Mouse (Mus musculus): ENCODE measurements around the gene Bptf. TPM values are rescaled to one million over a fixed set of nuclear protein-coding genes. Genes with fewer than 3 reads are reported as not detected.
"Not testable (repeated sequence)": the region's sequence is repeated elsewhere in the genome, so short reads cannot be mapped to it uniquely, and the experiment has no call there.

Gene Bptf
- polyA plus RNA-seq, 1 experiment from 2014 or later, result 8.3 TPM

GRCm38 (mm10) chr11:107027431-107028274, 104.3 kb downstream of the Bptf start:
- Histone ChIP-seq H3K4me1 (ENCODE audit: insufficient read depth) (peaks cover 14% of the 10 kb centered on the region), H3K9ac (replicated peaks) (peak overlapping the region; percentile 82), H3K27me3 (ENCODE audit: insufficient read depth, low read length) (peaks cover 18% of the 10 kb centered on the region), H3K27ac (ENCODE audit: low read depth) (peak overlapping the region; percentile 95), H3K4me2 (ENCODE audit: low read depth, low read length) (peak overlapping the region; percentile 84), H3K9me3 (ENCODE audit: low read length) (no peaks in the 10 kb centered on the region), H3K4me3 (ENCODE audit: low read depth, low read length) (peak overlapping the region; percentile 71), H3K36me3 (replicated peaks; ENCODE audit: insufficient read depth, low read length) (no peaks in the 10 kb centered on the region)
- ATAC-seq, result peak; percentile 86
- DNase-seq, result peak; percentile 89
- TF ChIP-seq CTCF (IDR thresholded peaks at IDR 0.05; ENCODE audit: low read depth), result no peak
- no peak for TF ChIP-seq EP300 (IDR thresholded peaks at IDR 0.05; ENCODE audit: low read depth)
- 2% methylated on average over 53 of the region's 107 CpGs for WGBS (ENCODE audit: insufficient replicate concordance)

DNA sequence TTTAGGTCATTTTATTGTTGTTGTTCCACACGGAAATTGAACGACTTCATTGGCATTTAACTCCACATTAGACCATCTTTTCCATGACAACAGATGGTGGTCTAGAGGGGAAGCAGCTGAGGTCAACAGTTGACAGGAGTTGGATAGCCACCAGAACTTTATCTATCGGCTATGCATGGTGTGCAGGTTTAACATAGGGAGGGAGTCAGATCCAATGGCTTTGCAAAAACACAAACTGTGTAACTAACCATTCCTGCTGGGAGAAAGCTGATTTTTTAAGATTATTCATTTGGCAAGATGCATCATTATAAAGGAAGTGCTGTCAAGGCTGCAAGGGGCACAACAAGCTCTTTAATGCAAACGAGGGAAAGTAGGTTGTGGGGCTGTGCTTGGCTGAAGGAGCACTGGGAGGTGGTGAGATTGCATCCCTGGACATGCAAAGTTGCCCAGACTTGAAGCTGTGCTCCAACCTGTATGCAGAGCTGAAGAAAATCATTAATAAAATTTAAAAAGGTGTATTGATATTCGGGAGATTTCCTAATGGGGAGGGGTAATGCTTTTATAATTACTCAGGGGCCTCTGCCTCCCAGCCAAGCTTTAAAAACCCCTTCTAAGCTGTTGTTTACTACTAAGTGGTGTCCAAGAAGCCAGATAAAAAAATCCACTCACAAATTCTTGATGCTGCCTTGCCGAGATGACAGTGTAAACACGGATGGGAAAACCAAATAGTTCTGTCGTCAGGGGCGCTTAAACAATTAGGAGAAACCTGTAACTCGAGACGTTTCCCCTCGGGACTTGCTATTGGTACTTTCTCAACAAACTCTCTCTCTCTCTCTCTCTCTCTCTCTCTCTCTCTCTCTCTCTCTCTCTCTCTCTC, 105.1 kb downstream of the Bptf start:
- Histone ChIP-seq H3K9me3 (ENCODE audit: low read length) (no peaks in the 10 kb centered on the region), H3K9ac (replicated peaks) (peak overlapping the region; percentile 82), H3K27me3 (ENCODE audit: insufficient read depth, low read length) (peaks cover 18% of the 10 kb centered on the region), H3K36me3 (replicated peaks; ENCODE audit: insufficient read depth, low read length) (no peaks in the 10 kb centered on the region), H3K27ac (ENCODE audit: low read depth) (peak overlapping the region; percentile 95), H3K4me2 (ENCODE audit: low read depth, low read length) (peak overlapping the region; percentile 84), H3K4me1 (ENCODE audit: insufficient read depth) (peaks cover 18% of the 10 kb centered on the region), H3K4me3 (ENCODE audit: low read depth, low read length) (peak overlapping the region; percentile 71)
- DNase-seq (no peak), ATAC-seq (no peak)
- WGBS (ENCODE audit: insufficient replicate concordance), result 8% methylated on average over 12 of the region's 12 CpGs
- TF ChIP-seq EP300 (IDR thresholded peaks at IDR 0.05; ENCODE audit: low read depth) (no peak), CTCF (IDR thresholded peaks at IDR 0.05; ENCODE audit: low read depth) (no peak)

- H3K27me3 ChIP-seq (ENCODE audit: insufficient read depth, low read length), result peaks cover 18% of the 10 kb centered on the region
- ATAC-seq, result no peak
Observed at GRCm38 (mm10) chr11:107025411-107026321, 106.3 kb downstream of the Bptf start, which contains the start of gene 1810010H24Rik. 1810010H24Rik (plus strand) TSS chr11:107025681.

DNA sequence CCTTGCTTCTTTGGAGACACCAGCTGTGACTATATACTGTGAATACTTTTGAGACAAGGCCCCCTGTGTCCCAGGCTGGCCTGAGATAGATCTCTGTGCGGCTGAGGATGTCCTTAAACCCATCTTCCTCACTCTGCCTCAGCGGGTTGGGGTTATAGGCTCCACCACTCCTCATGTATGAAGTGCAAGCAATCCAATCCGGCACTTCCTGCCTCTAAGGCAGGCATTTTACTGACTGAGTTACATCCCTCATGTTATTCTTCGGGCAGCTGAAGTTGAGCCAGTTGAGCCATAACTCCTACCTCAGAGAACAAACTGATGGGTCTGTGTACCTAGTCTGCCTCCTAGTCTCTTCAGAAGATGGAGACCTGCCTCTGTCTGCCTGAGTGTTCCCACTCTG, 107.5 kb downstream of the Bptf start:
- no peak overlapping the region for H3K4me3 ChIP-seq (ENCODE audit: low read depth, low read length)
- no peak overlapping the region for H3K27ac ChIP-seq (ENCODE audit: low read depth)
- WGBS (ENCODE audit: insufficient replicate concordance), result 65% methylated on average over 4 of the region's 4 CpGs
- TF ChIP-seq EP300 (IDR thresholded peaks at IDR 0.05; ENCODE audit: low read depth) (no peak), CTCF (IDR thresholded peaks at IDR 0.05; ENCODE audit: low read depth) (no peak)
- ATAC-seq, result no peak
- H3K27me3 ChIP-seq (ENCODE audit: insufficient read depth, low read length), result peaks cover 16% of the 10 kb centered on the region
- no peaks in the 10 kb centered on the region for H3K36me3 ChIP-seq (replicated peaks; ENCODE audit: insufficient read depth, low read length)
- H3K4me2 ChIP-seq (ENCODE audit: low read depth, low read length), result no peak overlapping the region
- no peak overlapping the region for H3K9ac ChIP-seq (replicated peaks)
- H3K4me1 ChIP-seq (ENCODE audit: insufficient read depth), result peaks cover 17% of the 10 kb centered on the region
- no peak for DNase-seq
- no peaks in the 10 kb centered on the region for H3K9me3 ChIP-seq (ENCODE audit: low read length)

More at GRCm38 (mm10) chr11:107025411-107026321, 106.3 kb downstream of the Bptf start, which contains the start of gene 1810010H24Rik:
- Histone ChIP-seq H3K27ac (ENCODE audit: low read depth) (peak within 1 kb of the TSS; percentile 87), H3K4me3 (ENCODE audit: low read depth, low read length) (peak within 1 kb of the TSS; percentile 71), H3K36me3 (replicated peaks; ENCODE audit: insufficient read depth, low read length) (no peaks in the 10 kb centered on the region), H3K4me2 (ENCODE audit: low read depth, low read length) (peak within 1 kb of the TSS; percentile 84), H3K9me3 (ENCODE audit: low read length) (no peaks in the 10 kb centered on the region), H3K4me1 (ENCODE audit: insufficient read depth) (peaks cover 18% of the 10 kb centered on the region), H3K9ac (replicated peaks) (peak within 1 kb of the TSS; percentile 68)
- no peak for TF ChIP-seq CTCF (IDR thresholded peaks at IDR 0.05; ENCODE audit: low read depth)
- TF ChIP-seq EP300 (IDR thresholded peaks at IDR 0.05; ENCODE audit: low read depth), result no peak
- 1% methylated on average over 45 of the region's 45 CpGs for WGBS (ENCODE audit: insufficient replicate concordance)
- peak; percentile 49 for DNase-seq

DNA sequence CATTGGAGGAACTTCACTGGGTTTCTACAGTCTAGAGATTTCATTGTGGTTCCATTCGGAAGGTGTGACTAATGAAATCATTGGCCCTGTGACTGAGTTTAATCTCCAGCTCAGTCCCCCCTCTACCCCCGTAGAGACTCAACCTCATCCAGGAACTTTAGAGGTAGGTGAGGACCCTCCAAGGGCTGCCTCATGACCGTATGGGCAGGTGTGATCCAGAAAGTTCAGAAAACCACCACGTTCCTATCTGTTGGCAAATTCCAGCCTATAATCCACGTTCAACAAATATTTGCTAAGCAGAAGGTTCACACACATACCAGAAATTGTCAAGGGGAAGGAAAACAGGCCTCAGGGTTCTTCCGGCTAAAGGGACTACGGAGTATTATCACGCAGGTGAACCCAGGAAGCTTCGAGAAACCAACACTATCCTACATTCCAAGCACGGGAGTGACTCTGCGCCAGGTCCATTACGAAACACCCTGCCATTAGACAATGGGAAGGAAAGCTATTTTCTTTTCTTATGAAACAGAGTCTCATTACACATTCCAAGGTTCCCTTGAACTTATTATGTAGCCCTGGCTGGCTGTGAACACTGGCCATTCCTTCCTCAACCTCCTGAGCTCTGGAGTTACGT, 109.8 kb downstream of the Bptf start:
- H3K9me3 ChIP-seq (ENCODE audit: low read length), result no peaks in the 10 kb centered on the region
- TF ChIP-seq CTCF (IDR thresholded peaks at IDR 0.05; ENCODE audit: low read depth) (no peak), EP300 (IDR thresholded peaks at IDR 0.05; ENCODE audit: low read depth) (no peak)
- H3K4me2 ChIP-seq (ENCODE audit: low read depth, low read length), result no peak overlapping the region
- H3K9ac ChIP-seq (replicated peaks), result no peak overlapping the region
- ATAC-seq, result no peak
- WGBS (ENCODE audit: insufficient replicate concordance), result 62% methylated on average over 13 of the region's 13 CpGs
- no peak overlapping the region for H3K4me3 ChIP-seq (ENCODE audit: low read depth, low read length)
- no peak for DNase-seq
- no peaks in the 10 kb centered on the region for H3K36me3 ChIP-seq (replicated peaks; ENCODE audit: insufficient read depth, low read length)
- peaks cover 14% of the 10 kb centered on the region for H3K27me3 ChIP-seq (ENCODE audit: insufficient read depth, low read length)
- H3K27ac ChIP-seq (ENCODE audit: low read depth), result no peak overlapping the region
- H3K4me1 ChIP-seq (ENCODE audit: insufficient read depth), result peaks cover 15% of the 10 kb centered on the region

- WGBS (ENCODE audit: insufficient replicate concordance), result 85% methylated on average over 3 of the region's 5 CpGs
- not testable (repeated sequence) for H3K9ac ChIP-seq (replicated peaks); ATAC-seq; H3K27me3 ChIP-seq (ENCODE audit: insufficient read depth, low read length); H3K27ac ChIP-seq (ENCODE audit: low read depth); H3K4me1 ChIP-seq (ENCODE audit: insufficient read depth); H3K9me3 ChIP-seq (ENCODE audit: low read length); H3K4me2 ChIP-seq (ENCODE audit: low read depth, low read length); H3K36me3 ChIP-seq (replicated peaks; ENCODE audit: insufficient read depth, low read length); H3K4me3 ChIP-seq (ENCODE audit: low read depth, low read length); DNase-seq
Observed at GRCm38 (mm10) chr11:107019722-107020121, 112.2 kb downstream of the Bptf start.

Measured in liver, postnatal 0 days (tissue).